Mouse (Mus musculus): ENCODE results near the gene Usp37. TPM values are rescaled to one million over a fixed set of nuclear protein-coding genes. Genes with fewer than 3 reads are reported as not detected.
"Not testable (repeated sequence)": the region's sequence is repeated elsewhere in the genome, so short reads cannot be mapped to it uniquely, and the experiment has no call there.

The Usp37 gene
- total RNA-seq, 2 experiments from 2014 or later: 27.9 to 30.7 TPM

DNA sequence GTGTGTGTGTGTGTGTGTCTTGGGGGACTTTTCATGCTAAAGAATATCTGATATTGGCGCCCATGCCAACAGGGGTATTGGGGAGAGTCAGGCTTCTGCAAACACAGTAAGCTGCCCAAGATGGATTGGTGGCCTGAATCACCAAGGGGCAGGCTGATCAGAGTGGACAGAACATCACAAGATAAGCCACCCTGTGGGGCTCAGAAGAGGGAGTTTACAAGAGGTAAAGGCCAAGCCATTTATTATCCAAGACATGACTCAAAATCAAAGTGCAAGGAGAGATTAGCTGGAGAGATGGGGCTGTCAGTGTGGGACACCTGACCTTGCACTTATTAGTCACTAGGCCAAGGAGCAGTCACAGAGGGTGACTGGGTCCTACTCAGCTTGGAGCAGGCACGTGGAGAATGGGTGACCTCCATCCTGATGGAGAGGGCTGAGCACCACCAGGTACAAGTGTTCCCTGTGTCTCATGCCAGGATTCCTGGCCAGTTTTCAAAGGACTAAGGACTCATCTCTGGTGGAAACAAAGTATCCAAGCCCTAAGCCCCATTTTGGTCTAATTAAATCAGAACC lies 132.2 kb downstream of the Usp37 start:
- no peak for TF ChIP-seq CTCF (IDR thresholded peaks at IDR 0.05)
- intact Hi-C loops (cut with DNase I): no loop called here
- Histone ChIP-seq H3K4me3 (no peak overlapping the region), H3K27ac (no peak overlapping the region)
- DNase-seq (ENCODE audit: extremely low spot score in 1 of 2, low spot score in 2 of 2): no peak

DNA sequence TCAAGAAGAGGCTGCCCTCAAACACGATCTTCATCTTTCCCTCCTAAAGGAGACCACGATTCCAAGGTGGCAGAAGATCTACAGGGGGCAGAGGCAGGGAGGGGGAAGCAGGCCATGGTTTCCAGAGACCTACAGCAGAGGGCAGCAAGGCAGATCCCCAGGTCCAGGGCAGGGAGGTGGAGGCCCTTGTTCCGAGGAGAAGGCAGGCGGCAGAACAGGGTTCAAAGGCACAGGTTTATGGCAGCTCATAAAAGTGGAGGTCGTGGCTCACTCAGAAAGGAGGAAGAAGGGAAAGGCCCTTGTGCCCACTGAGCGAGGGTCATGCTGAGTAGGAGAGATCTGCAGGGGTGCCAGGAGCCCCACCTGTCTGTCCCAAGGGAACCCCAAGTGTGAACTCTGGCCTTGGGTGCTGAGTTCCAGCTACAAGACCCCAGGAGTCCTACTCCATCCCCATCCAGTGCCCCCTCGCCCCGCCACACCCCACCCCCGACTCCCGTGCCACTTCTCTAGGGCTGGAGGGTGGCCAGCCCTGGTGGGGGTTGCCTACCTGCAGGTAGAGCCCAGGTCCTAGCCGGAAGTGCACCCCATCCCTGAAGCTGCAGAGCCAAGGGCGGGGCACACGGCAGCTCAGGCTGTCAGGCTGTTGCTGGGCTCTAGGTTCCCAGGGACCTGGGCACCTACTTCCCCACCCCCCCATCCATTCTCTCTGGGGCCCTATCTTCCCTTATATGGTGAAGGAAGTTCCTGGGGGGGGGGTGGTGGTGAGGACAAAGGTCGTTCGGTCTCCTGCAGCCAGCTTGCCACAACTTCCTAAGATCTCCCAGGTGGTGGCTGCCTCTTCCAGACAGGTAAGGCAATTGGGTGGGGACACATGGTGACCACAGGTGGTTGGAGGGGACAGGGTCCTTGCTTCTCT lies 135.2 kb downstream of the Usp37 start, which contains the start of gene Vil1:
Vil1 (plus strand) TSS at position 788 of the 916 bp plus-strand sequence.
- no peak within 1 kb of the TSS for H3K4me3 ChIP-seq
- intact Hi-C loops (cut with DNase I): no loop called here
- H3K27ac ChIP-seq: no peak within 1 kb of the TSS
- DNase-seq (ENCODE audit: extremely low spot score in 1 of 2, low spot score in 2 of 2): no peak
- TF ChIP-seq CTCF (IDR thresholded peaks at IDR 0.05): no peak

DNA sequence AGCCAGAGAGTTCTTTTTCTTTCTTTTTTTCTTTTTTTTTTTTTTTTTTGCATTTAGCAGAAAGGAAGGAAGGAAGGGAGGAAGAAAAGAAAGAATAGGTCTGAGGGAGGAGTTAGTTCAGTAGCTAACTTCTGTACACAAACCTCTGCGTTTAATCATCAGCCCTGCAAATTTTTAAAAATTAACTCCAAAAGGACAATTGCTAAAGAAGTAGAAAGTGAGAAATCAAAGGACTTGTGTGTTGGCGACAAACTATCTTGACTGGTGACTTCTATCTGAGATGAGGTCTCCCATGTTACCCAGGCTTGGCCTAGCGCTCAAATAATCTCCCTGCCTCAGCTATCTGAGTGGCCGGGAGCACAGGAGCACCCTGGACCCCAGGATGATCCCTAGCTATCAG lies 139.9 kb downstream of the Usp37 start:
- intact Hi-C loops (cut with DNase I): no loop called here
- Histone ChIP-seq H3K4me3 (no peak overlapping the region), H3K27ac (no peak overlapping the region)
- no peak for DNase-seq (ENCODE audit: extremely low spot score in 1 of 2, low spot score in 2 of 2)
- TF ChIP-seq CTCF (IDR thresholded peaks at IDR 0.05): no peak

DNA sequence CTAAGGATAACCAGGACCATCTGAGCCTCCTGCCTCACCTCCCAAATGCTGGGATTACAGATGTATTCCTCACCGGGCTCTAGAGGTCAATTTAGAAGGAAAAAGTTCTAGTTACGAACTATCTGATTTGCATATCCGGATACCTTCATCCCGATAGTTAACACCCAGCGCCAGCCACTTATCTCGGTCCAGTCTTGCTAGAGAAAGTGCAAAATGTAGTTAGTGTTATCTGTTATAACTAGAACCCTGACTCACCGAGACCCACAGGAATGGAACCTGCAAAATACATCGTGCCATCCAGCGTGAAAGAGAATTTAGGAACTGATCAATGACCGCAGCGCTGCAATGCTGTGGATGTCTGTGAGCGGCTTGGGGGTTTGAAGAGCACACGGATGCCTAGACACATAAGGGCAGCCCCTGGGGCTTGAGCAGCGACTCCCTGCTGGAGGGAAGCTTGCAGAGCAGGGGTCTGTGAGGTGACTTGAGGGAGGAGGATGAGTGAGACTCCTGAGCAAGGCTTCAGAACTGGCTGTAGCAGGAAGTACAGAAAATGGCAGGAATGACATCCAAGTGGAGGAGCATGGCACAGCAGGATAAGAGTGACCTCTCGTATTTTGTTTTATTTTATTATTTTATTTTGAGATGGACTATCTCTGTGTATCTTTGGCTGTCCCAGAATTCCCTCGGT lies 142.9 kb downstream of the Usp37 start:
- no peak for DNase-seq (ENCODE audit: extremely low spot score in 1 of 2, low spot score in 2 of 2)
- H3K27ac ChIP-seq: no peak overlapping the region
- H3K4me3 ChIP-seq: no peak overlapping the region
- no peak for TF ChIP-seq CTCF (IDR thresholded peaks at IDR 0.05)
- intact Hi-C loops (cut with DNase I): no loop called here

GRCm38 (mm10) chr1:74400531-74400930 lies 143.6 kb downstream of the Usp37 start:
- no peak for DNase-seq (ENCODE audit: extremely low spot score in 1 of 2, low spot score in 2 of 2)
- Histone ChIP-seq H3K27ac (no peak overlapping the region), H3K4me3 (no peak overlapping the region)
- intact Hi-C loops (cut with DNase I): no loop called here
- TF ChIP-seq CTCF (IDR thresholded peaks at IDR 0.05): no peak

DNA sequence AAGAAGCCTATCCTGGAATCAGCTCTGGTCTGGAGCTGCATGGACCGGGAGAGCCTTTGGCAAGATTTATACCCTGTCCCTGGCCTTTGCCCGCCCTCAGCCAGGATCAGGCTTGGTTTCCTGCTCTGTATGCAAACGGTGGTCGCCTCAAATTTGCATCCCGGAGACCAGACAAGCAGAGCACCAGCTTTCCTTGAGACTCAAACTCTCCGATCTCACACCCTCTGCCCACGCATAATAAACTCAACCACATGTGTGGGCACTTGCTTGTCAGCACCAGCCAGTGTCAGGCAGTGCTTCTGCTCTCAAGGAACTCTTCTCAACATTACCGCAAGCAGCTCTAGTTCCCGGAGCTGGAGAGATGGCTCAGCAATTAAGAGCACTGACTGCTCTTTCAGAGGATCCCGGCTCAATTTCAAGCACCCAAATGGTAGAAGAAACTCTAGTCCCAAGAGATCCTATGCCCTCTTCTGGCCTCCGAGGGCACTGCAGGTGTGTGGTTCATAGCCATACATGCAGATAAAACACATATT lies 146.1 kb downstream of the Usp37 start:
- Histone ChIP-seq H3K27ac (peak overlapping the region; percentile 77), H3K4me3 (peak overlapping the region; percentile 49)
- DNase-seq (ENCODE audit: extremely low spot score in 1 of 2, low spot score in 2 of 2): peak; percentile 47 to 52
- intact Hi-C loops (cut with DNase I): loop anchor here (1.0 kb wide), 1 partner anchor 52 kb away; no protein-coding TSS in a partner anchor
- TF ChIP-seq CTCF (IDR thresholded peaks at IDR 0.05): peak; percentile 70

DNA sequence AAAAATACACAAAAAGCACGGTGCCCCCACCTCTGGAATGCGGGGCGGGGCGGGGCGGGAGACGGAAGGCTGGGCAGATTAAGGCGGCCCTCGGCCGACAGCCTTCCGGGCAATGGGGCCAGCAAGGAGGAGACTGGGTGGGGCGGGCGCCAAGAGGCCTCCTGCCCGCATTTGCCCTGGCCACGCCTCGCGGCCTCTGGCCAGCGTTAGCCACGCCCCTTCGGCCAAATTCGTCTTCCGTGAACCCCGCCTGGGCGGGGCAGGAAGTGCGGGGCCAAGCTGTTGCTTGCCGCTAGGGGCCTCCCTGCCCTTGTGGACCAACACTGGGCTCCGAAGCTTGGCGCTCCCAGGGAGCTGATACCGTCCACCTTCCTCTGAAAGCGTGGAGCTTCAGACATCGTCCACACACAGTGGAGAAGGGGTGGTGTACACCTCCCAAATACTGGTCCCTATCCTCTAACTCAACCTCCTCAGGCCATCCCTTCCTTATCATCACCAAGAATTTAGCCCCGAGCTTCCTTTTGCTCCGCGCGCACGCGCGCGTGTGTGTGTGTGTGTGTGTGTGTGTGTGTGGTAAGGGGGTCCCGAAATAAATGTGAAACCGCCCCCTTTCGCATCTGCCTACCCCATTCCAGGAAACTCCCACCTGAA lies 146.7 kb downstream of the Usp37 start:
- peak; percentile 87 to 91 for DNase-seq (ENCODE audit: extremely low spot score in 1 of 2, low spot score in 2 of 2)
- TF ChIP-seq CTCF (IDR thresholded peaks at IDR 0.05): peak; percentile 79
- H3K4me3 ChIP-seq: peak overlapping the region; percentile 49
- H3K27ac ChIP-seq: peak overlapping the region; percentile 77
- intact Hi-C loops (cut with DNase I): no loop called here

DNA sequence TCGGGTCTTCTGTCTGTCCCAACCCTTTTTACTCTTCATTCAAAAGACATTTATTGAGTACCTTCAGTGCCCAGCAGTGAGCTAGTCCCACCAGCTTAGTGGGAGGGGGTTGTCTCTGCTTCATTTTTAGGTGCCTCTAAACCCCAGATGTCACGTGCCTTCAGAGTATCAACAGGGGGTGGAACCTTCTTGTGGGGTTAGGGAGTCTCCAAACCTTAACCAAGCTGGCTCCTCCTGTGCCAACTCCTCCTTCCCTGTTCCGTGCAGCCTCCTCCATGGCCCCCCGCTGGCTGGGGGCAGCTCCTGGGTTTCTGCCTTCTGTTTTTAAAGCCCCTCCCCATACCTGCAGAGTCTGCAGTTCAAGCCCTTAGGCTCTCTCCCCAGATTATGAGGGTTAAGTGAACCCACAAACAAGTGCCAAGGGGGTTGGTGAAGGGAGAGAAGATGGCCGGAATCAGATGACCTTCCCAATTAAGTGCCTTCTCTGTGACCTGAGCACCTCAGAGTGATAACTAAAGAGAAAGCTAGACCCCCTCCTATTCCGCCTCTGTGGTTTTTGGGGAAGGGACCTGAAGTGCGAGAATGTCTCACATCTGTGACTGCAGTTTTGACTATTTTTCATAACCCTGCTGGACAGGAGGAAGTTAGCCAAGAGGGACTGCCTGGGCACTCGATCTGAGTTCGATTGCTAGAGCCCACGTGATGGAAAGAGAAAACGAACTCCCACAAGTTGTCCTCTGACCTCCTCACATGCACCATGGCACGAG lies 147.4 kb downstream of the Usp37 start:
- DNase-seq (ENCODE audit: extremely low spot score in 1 of 2, low spot score in 2 of 2); intact Hi-C loops (cut with DNase I): not testable (repeated sequence)
- Histone ChIP-seq H3K4me3 (peak overlapping the region; percentile 49), H3K27ac (peak overlapping the region; percentile 77)

DNA sequence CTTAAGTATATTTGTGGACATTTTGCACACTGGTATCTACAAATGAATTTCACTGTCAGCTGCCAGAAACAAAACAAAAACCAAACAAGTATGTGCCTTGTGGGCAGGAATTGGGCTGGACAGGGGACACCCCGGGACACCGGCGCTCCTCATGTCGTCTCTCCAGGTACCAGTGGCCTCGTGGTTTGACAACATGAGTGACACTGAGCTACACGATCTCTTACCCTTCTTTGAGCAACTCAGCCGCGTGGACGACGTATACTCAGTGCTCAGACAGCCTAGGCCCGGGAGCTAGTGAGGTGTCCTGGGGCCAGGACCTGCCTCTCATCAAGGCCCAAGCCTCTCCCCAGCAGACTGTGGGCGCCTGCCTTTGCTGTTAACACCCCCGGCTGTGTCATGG lies 148.8 kb downstream of the Usp37 start:
- TF ChIP-seq CTCF (IDR thresholded peaks at IDR 0.05): no peak
- Histone ChIP-seq H3K4me3 (no peak overlapping the region), H3K27ac (no peak overlapping the region)
- intact Hi-C loops (cut with DNase I): no loop called here
- no peak for DNase-seq (ENCODE audit: extremely low spot score in 1 of 2, low spot score in 2 of 2)

DNA sequence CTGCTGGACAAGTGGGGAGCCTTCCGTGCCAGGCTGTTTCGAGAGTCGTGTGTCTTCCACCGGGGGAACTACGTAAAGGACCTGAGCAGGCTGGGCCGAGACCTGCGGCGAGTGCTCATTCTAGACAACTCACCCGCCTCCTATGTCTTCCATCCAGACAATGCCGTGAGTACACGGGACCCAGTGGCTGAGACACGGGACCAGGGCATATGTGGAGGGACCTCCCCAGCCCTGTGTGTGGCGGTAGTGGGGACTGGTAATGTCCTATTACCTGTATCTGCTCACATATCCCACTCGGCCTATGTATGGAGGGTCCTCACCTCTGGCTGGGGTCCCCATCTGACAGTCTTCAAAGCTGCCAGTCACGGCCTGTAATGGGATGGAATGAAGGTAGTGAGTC lies 149.2 kb downstream of the Usp37 start:
- intact Hi-C loops (cut with DNase I): loop anchor here (5.0 kb wide), 1 partner anchor 158 kb away; the partner anchor contains the start of gene Arpc2
- Histone ChIP-seq H3K27ac (no peak overlapping the region), H3K4me3 (no peak overlapping the region)
- DNase-seq (ENCODE audit: extremely low spot score in 1 of 2, low spot score in 2 of 2): no peak
- no peak for TF ChIP-seq CTCF (IDR thresholded peaks at IDR 0.05)

GRCm38 (mm10) chr1:74394311-74394710 lies 149.8 kb downstream of the Usp37 start:
- no peak for TF ChIP-seq CTCF (IDR thresholded peaks at IDR 0.05)
- H3K4me3 ChIP-seq: no peak overlapping the region
- intact Hi-C loops (cut with DNase I): loop anchor here (5.0 kb wide), 1 partner anchor 157 kb away; the partner anchor contains the start of gene Arpc2
- DNase-seq (ENCODE audit: extremely low spot score in 1 of 2, low spot score in 2 of 2): no peak
- no peak overlapping the region for H3K27ac ChIP-seq
